9 mouse cellular contexts compared by ENCODE assay signal in genomic region chr9:106080261-106081033, GRCm38 (mm10). TPM values are rescaled to one million over a fixed set of nuclear protein-coding genes. Genes with fewer than 3 reads are reported as not detected.
DNase-seq lines count a peak whose midpoint lies in the region; ATAC-seq and TF ChIP-seq lines count a peak whose summit lies in the region.
"Had no signal": no experiment of that assay in that cellular context is flagged by ENCODE, and none has a peak within 500 bp of the region (broad histone marks: within the 10 kb centered on the region; RNA-seq: fewer than 3 reads in every experiment).

No protein-coding gene starts in this region.

- ATAC-seq in liver, embryonic 11.5 days (replicated peaks; ENCODE audit: low FRiP score): no peak
- ATAC-seq in kidney, embryonic 14.5 days (ENCODE audit: low FRiP score, low TSS enrichment): peak; percentile 28; the same call in 1 of the 2 replicates

- no peak overlapping the region for H3K9ac ChIP-seq in liver, embryonic 11.5 days (ENCODE audit: low read depth, low read length)
- no peak overlapping the region for H3K9ac ChIP-seq in kidney, embryonic 14.5 days (ENCODE audit: low read depth, low read length)

- H3K4me1 ChIP-seq in liver, embryonic 11.5 days (replicated peaks; ENCODE audit: control insufficient read depth, insufficient read depth, low read length): no peaks in the 10 kb centered on the region
- no peaks in the 10 kb centered on the region for H3K4me1 ChIP-seq in kidney, embryonic 14.5 days (ENCODE audit: control insufficient read depth, insufficient read depth, low read length)
- no peaks in the 10 kb centered on the region for H3K4me1 ChIP-seq in lung, adult 2 months (ENCODE audit: control insufficient read depth, insufficient read depth, low read length)
- H3K4me1 ChIP-seq: megakaryocyte, embryonic 14.5 days had no signal

- DNase-seq in liver: peak; percentile 8
- DNase-seq in liver, embryonic 11.5 days (ENCODE audit: low spot score): no peak
- DNase-seq in adrenal gland, adult 18-20 months (ENCODE audit: low spot score in 2 of 2): peak; percentile 38 to 47
- peak; percentile 42 for DNase-seq in embryo, embryonic 9.5 days (ENCODE audit: extremely low spot score)
- DNase-seq in lung, adult 2 months: peak; percentile 29
- peak; percentile 18 for DNase-seq in right cerebral cortex, postnatal 4 days
- DNase-seq in ovary, postnatal 36 days (ENCODE audit: low spot score): no peak

- no peaks in the 10 kb centered on the region for H3K9me3 ChIP-seq in liver, embryonic 11.5 days (ENCODE audit: control insufficient read depth, low read length)
- H3K9me3 ChIP-seq in kidney, embryonic 14.5 days (ENCODE audit: control insufficient read depth, low read length): no peaks in the 10 kb centered on the region
- H3K9me3 ChIP-seq: megakaryocyte, embryonic 14.5 days had no signal

- no peak for TF ChIP-seq CTCF in lung, adult 2 months (IDR thresholded peaks at IDR 0.05; ENCODE audit: insufficient read depth, low read length)

- H3K27me3 ChIP-seq in liver, embryonic 11.5 days (replicated peaks; ENCODE audit: control insufficient read depth, insufficient read depth, low read length): no peaks in the 10 kb centered on the region
- no peaks in the 10 kb centered on the region for H3K27me3 ChIP-seq in kidney, embryonic 14.5 days (ENCODE audit: control insufficient read depth, insufficient read depth, low read length)
- H3K27me3 ChIP-seq: megakaryocyte, embryonic 14.5 days had no signal

- H3K27ac ChIP-seq in liver, embryonic 11.5 days (ENCODE audit: low read depth, low read length): no peak overlapping the region
- H3K27ac ChIP-seq in kidney, embryonic 14.5 days (ENCODE audit: low read depth, low read length): no peak overlapping the region

- H3K4me2 ChIP-seq in liver, embryonic 11.5 days: no peak overlapping the region
- no peak overlapping the region for H3K4me2 ChIP-seq in kidney, embryonic 14.5 days (replicated peaks; ENCODE audit: low read depth, low read length)

- TF ChIP-seq POLR2A in lung, adult 2 months (IDR thresholded peaks at IDR 0.05; ENCODE audit: borderline replicate concordance, extremely low read depth, low read depth, low read length): no peak

- no peaks in the 10 kb centered on the region for H3K36me3 ChIP-seq in liver, embryonic 11.5 days (ENCODE audit: control insufficient read depth, insufficient read depth, low read length)
- H3K36me3 ChIP-seq in kidney, embryonic 14.5 days (ENCODE audit: control insufficient read depth, insufficient read depth, low read length): no peaks in the 10 kb centered on the region

- WGBS in liver, embryonic 11.5 days: 56% methylated on average over 12 of the region's 12 CpGs
- 63% methylated on average over 12 of the region's 12 CpGs for WGBS in kidney, embryonic 14.5 days
- 49% methylated on average over 12 of the region's 12 CpGs for WGBS in lung, adult 2 months

- no peak overlapping the region for H3K4me3 ChIP-seq in liver, embryonic 11.5 days (ENCODE audit: low read depth, low read length)
- no peak overlapping the region for H3K4me3 ChIP-seq in kidney, embryonic 14.5 days (ENCODE audit: low read length)
- no peak overlapping the region for H3K4me3 ChIP-seq in lung, adult 2 months (replicated peaks; ENCODE audit: extremely low read depth, low read depth, low read length)
- H3K4me3 ChIP-seq: megakaryocyte, embryonic 14.5 days had no signal

RNA-seq across cellular contexts. Expression of gene Col6a4, which starts 16.1 kb away (rescaled TPM):
- not detected in 2 replicates for polyA plus RNA-seq in liver, embryonic 11.5 days (2014; fragmentation: Nextera tagmentation; extraction: Ambion mirVana)
- under 1 TPM; 0.10 to 0.30 TPM for total RNA-seq in adrenal gland, adult 18-20 months (2021)
- polyA plus RNA-seq in kidney, embryonic 14.5 days (2014; fragmentation: Nextera tagmentation; extraction: Ambion mirVana): 0.50 and 0.76 TPM in 2 replicates
- polyA plus RNA-seq in lung, adult 2 months (2012; rRNA removed): 0.32 and 0.56 TPM in 2 replicates

Comparison
In these comparisons a context has a peak if more than half of its experiments do, and no peak if none do; other contexts are left out.
1. DNase-seq: peak in liver (single experiment), adrenal gland, adult 18-20 months (2 of 2), embryo, embryonic 9.5 days (single experiment), lung, adult 2 months (single experiment) and right cerebral cortex, postnatal 4 days (single experiment); none in liver, embryonic 11.5 days (single experiment) and ovary, postnatal 36 days (single experiment).